Mouse (Mus musculus) thymus, adult 2 months (tissue): ENCODE results near the gene Apaf1. TPM values are rescaled to one million over a fixed set of nuclear protein-coding genes. Genes with fewer than 3 reads are reported as not detected.

Experiments used
- DNase-seq: peaks from one replicate; pipeline ENCODE4 v3.0.0; 2021
- H3K27ac ChIP-seq: fragments of 200-500 bp; 2 replicates; pipeline ENCODE4 v1.5.1; 2012; ENCODE audit warnings: low read length, control low read depth; ENCODE audit not compliant: control insufficient read depth, insufficient read depth
- H3K27me3 ChIP-seq: fragments of 200-500 bp; 2 replicates; pipeline ENCODE4 v1.6.1; 2012; ENCODE audit warnings: mild to moderate bottlenecking, low read length, moderate library complexity, mixed read lengths; ENCODE audit not compliant: control insufficient read depth, insufficient read depth
- H3K36me3 ChIP-seq: fragments of 200-500 bp; 2 replicates; pipeline ENCODE4 v1.6.1; 2012; ENCODE audit warnings: mild to moderate bottlenecking, low read length, moderate library complexity; ENCODE audit not compliant: control insufficient read depth, insufficient read depth
- H3K4me1 ChIP-seq: fragments of 200-500 bp; replicated peaks from 2 replicates; pipeline ENCODE4 v1.6.1; 2012; ENCODE audit warnings: low read length; ENCODE audit not compliant: control insufficient read depth, insufficient read depth
- H3K4me3 ChIP-seq: fragments of 200-500 bp; 2 replicates; pipeline ENCODE4 v1.5.1; 2012; ENCODE audit warnings: mild to moderate bottlenecking, low read length, control low read depth, moderate library complexity; ENCODE audit not compliant: control insufficient read depth, insufficient read depth
- CTCF ChIP-seq: fragments of 200-500 bp; IDR thresholded peaks from 2 replicates; pipeline ENCODE4 v1.5.1; 2012; ENCODE audit warnings: mild to moderate bottlenecking, control low read depth, low read length, moderate library complexity, borderline replicate concordance; ENCODE audit not compliant: control insufficient read depth, poor library complexity, insufficient read depth; ENCODE audit errors: extremely low read depth
- POLR2A ChIP-seq: fragments of 200-500 bp; IDR thresholded peaks from 2 replicates; pipeline ENCODE4 v1.6.1; 2012; ENCODE audit warnings: mild to moderate bottlenecking, low read length, control low read depth, moderate library complexity; ENCODE audit not compliant: control insufficient read depth, poor library complexity, insufficient read depth; ENCODE audit errors: extremely low read depth
- WGBS: fragments of 180-500 bp; shearing (Covaris S2); methylation state at CpG from one replicate; pipeline ENCODE4 v1.1.7; 2018; 5-methylcytosine and 5-hydroxymethylcytosine counted together
- polyA plus RNA-seq: library from polyadenylated mRNA; depleted of rRNA; stranded (reverse); fragments of >200 nt; gene quantifications from 2 replicates; pipeline ENCODE4 v1.2.3, GENCODE M21; 2012

Gene Apaf1
- polyA plus RNA-seq, 1 experiment: 18.1 TPM

GRCm38 (mm10) chr10:91029002-91029539 lies 53.5 kb downstream of the Apaf1 start:
- peaks cover 11% of the 10 kb centered on the region for H3K36me3 ChIP-seq
- TF ChIP-seq CTCF (no peak), POLR2A (no peak)
- no peak for DNase-seq
- H3K4me3 ChIP-seq: no peak overlapping the region
- no peaks in the 10 kb centered on the region for H3K4me1 ChIP-seq
- H3K27me3 ChIP-seq: no peaks in the 10 kb centered on the region
- no peak overlapping the region for H3K27ac ChIP-seq

- Histone ChIP-seq H3K4me3 (no peak overlapping the region), H3K27ac (no peak overlapping the region), H3K4me1 (no peaks in the 10 kb centered on the region), H3K36me3 (peaks cover 11% of the 10 kb centered on the region), H3K27me3 (no peaks in the 10 kb centered on the region)
- TF ChIP-seq CTCF (no peak), POLR2A (no peak)
- no peak for DNase-seq
- WGBS: 88% methylated on average over 5 of the region's 5 CpGs
Measured at GRCm38 (mm10) chr10:91027964-91028363, 54.6 kb downstream of the Apaf1 start.

GRCm38 (mm10) chr10:91027468-91027867 lies 55.1 kb downstream of the Apaf1 start:
- DNase-seq: no peak
- no peak overlapping the region for H3K27ac ChIP-seq
- 98% methylated on average over 4 of the region's 4 CpGs for WGBS

GRCm38 (mm10) chr10:91005858-91006538 lies 76.6 kb downstream of the Apaf1 start:
- no peak for DNase-seq
- Histone ChIP-seq H3K4me3 (no peak overlapping the region), H3K27me3 (no peaks in the 10 kb centered on the region), H3K4me1 (no peaks in the 10 kb centered on the region), H3K36me3 (peaks cover 21% of the 10 kb centered on the region), H3K27ac (no peak overlapping the region)
- 93% methylated on average over 12 of the region's 12 CpGs for WGBS
- no peak for TF ChIP-seq CTCF
- no peak for TF ChIP-seq POLR2A

More at GRCm38 (mm10) chr10:91027468-91027867, 55.1 kb downstream of the Apaf1 start:
- Histone ChIP-seq H3K36me3 (peaks cover 11% of the 10 kb centered on the region), H3K4me1 (no peaks in the 10 kb centered on the region), H3K27me3 (no peaks in the 10 kb centered on the region), H3K4me3 (no peak overlapping the region)
- TF ChIP-seq POLR2A (no peak), CTCF (no peak)

GRCm38 (mm10) chr10:91001421-91001820 lies 81.1 kb downstream of the Apaf1 start:
- no peak for TF ChIP-seq POLR2A
- WGBS: 93% methylated on average over 13 of the region's 13 CpGs

GRCm38 (mm10) chr10:90999899-91000298 lies 82.7 kb downstream of the Apaf1 start:
- peaks cover 14% of the 10 kb centered on the region for H3K36me3 ChIP-seq
- no peaks in the 10 kb centered on the region for H3K27me3 ChIP-seq
- DNase-seq: no peak
- H3K4me3 ChIP-seq: no peak overlapping the region
- 90% methylated on average over 5 of the region's 5 CpGs for WGBS
- TF ChIP-seq POLR2A: no peak
- no peak for TF ChIP-seq CTCF
- no peaks in the 10 kb centered on the region for H3K4me1 ChIP-seq
- no peak overlapping the region for H3K27ac ChIP-seq

More at GRCm38 (mm10) chr10:91001421-91001820, 81.1 kb downstream of the Apaf1 start:
- Histone ChIP-seq H3K4me3 (no peak overlapping the region), H3K36me3 (peaks cover 14% of the 10 kb centered on the region), H3K27ac (no peak overlapping the region), H3K27me3 (no peaks in the 10 kb centered on the region), H3K4me1 (no peaks in the 10 kb centered on the region)
- DNase-seq: no peak
